Mouse (Mus musculus) spleen, postnatal 14 days (tissue): Measurements from ENCODE around the gene Gdf15.

Source experiments
- DNase-seq, 2 experiments: peaks; one replicate each; pipeline ENCODE4 v3.0.0; 2021 to 2022; ENCODE audit warnings: low spot score in 2 of 2

The Gdf15 gene

DNA sequence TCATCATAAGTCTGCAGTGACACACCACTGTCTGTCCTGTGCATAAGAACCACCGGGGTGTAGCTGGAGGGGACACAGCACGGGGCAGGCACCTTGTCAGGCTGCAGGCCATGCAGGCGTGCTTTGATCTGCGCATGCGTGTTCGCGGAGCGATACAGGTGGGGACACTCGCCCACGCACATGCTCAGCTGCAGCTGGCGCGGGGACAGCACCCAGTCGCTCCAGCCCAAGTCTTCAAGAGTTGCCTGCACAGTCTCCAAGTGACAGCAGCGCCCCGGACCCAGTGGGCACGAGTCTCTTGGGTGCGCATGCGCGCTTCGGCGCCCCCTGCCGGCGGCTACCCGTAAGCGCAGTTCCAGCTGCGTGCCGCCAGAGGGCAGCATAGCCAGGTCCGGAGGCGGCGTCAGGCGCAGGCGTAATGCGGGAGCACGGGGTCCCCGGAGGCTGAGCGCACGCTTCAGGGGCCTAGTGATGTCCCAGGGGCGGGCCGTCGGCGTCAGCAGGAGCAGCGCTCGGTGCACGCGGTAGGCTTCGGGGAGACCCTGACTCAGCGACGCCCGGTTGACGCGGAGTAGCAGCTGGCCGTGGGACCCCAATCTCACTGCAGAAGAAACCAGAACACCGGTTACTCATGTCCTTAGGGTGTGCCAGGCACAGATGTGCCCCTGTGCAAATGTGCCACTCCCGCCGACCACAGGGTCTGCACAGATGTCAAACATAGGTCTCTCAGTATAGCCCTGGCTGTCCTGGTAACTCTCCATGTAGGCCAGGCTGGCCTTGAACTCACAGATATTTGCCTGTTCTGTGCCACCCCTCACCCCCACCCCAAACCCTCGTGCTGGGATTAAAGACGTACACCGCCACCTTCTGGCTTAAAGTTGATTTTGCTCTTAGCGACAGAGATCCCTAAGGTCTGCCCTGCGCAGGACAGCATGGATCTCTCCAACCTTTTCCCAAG is 2.4 kb downstream of the Gdf15 start:
- DNase-seq: peak; percentile 81 to 90

DNA sequence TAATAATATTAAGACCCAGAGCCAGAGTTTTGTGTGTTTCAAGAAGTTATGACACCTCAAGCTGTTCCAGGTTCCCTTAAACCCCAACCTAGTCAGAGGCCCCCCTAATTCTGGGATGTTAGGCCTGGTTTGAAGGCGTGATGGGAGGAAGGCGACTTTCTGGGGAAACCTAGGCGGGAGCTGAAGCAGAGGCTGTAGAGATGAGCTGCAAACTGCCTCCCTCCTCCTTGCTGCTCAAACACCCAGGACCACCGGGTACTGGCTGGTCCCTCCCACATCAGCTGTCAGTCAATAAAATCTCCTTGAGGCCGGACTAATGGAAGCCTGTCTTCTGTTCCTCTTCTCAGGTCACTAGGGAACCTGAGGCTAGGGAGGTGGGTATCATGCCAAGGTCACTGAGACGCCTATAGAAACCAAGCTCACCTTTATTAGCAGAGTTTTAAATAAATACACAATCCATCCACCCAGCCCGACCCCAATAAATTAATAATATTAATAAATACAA is 3.2 kb downstream of the Gdf15 start:
- no peak for DNase-seq

DNA sequence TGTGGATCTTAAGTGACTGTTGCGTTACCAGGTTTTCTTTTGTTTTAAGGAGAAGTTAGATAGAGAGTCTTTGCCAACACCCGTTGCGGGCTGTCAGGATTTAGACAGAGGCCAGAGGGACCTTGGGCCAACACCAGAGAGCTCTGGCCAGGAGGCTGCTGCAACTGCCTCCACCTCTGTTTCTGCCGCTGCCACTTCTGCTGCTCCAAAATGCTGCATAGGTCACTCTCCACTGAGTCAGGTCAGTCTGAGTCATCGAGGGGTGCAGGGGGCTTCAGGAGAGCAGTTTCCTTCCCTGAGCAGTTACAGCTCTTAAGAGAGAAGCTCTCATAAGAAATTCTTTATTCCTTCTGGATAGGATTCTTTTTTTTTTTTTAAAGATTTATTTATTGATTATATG is 5.2 kb downstream of the Gdf15 start:
- no peak for DNase-seq

DNA sequence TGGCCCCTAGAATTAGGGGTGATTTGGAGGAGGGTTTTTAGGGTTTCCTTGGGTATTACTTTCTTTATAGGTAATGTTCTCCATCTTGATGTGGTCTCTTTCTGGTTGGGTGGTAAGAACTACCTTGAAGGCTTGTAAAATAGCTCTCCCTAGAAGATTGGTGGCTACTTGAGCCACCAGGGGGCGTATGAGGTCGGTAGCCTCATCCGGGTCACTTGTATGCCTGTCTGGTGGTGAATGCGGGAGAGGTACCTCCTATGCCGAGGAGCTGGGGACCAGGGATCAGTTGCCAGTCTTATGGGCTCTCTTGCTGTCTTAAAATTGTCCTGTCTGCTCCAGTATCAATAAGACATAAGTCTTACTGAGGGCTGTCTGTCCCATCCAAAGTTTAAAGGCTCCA is 7.2 kb downstream of the Gdf15 start:
- no peak for DNase-seq

DNA sequence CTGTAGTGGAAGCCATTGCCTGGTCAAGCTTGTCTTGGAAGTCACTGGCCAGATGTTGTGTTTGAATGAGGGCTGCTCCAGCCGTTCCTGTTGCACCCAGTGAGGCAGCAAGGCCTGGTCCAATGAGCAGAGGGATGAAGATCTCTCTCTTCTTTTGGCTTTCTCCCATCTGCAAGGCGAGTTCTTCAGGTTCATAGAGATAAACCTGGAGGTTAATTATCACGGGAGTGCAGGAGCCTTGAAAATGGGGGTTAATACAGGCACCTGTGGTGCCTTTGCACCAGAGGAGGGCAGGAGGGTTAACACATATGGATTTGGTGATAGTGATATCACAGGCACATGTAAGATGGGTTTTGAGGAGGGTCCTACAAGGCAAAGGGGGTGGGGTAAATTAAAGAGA is 10.0 kb downstream of the Gdf15 start:
- no peak for DNase-seq

DNA sequence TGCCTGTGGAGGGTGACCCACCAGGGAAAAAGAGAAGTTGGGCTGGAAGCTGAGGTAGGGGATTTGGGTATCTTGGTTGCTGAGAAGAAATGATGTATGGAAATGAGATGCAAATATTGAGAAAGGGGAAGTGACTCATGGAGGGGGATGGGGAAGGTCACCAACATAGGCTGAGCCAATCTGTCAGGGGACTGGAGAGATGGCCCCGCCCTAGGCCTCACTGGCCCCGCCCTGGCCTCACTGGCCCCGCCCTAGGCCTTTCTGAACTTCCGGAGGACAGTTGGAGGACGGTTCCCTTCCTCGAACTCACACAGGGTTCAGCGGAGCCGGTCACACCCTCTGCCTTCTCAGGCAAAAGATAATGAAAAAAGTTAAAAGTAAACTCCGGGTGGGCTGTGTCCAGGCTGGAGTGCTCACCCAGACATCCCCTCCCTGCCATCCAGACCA is 13.3 kb downstream of the Gdf15 start:
- peak; percentile 76 to 79 for DNase-seq

DNA sequence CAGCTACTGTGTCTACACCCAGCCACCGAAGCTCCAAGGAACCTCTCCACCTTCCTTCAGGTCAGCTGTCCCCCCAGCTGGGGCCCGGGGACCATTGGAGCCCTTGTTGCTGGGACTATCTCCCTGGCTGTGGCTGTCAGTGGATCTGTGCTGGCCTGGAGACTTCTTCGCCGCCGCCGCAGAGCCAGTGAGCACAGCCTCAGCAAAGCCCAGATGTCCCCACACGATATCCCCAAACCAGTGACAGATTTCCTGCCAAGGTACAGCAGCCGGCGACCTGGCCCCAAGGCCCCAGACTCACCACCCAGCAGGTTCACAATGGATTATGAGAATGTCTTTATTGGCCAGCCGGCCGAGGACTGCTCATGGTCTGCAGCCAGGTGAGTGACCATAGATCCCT is 14.3 kb downstream of the Gdf15 start:
- DNase-seq: no peak

DNA sequence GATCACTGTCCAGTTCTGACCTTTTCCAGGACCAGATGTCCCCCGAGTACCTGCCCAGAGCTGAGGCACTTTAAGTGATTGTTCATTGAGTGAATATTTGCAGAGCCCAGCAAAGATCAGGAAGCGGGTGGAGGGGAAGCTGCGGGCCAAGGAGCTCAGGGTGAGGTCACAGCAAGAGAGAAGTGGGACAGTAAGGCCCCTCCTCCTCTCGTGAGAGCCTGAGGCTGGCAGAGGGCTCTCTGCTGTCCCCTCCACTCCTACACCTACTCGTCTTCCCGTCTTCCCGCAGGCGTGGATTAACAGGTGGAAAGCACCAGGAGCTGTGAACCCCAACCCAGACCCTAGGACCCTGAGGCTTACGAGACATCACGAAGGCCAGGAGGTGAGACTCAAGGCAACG is 15.6 kb downstream of the Gdf15 start:
- no peak for DNase-seq

DNA sequence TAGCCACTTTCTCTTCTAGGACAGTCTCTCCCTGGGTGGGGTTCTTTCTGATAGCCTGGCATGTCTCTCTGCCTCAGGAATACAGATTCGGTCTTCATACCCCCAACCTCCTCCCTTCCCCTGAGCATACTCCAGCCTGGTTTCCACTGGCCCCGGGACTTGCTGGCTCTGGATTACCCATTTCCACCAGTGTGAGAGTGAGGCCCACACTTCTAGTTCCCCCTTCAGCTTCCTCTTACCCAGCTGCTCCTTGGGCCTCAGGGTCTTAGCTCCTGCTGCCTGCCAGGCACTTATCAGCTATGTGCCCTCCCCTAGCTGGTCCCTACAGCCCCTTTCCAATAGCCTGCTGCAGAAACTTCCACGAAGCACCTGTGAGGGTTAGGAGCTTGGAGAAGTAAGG is 16.4 kb downstream of the Gdf15 start, which contains the start of gene Lrrc25:
Gene Lrrc25 (plus strand): TSS at position 262 of the 400 bp plus-strand sequence.
- no peak for DNase-seq

DNA sequence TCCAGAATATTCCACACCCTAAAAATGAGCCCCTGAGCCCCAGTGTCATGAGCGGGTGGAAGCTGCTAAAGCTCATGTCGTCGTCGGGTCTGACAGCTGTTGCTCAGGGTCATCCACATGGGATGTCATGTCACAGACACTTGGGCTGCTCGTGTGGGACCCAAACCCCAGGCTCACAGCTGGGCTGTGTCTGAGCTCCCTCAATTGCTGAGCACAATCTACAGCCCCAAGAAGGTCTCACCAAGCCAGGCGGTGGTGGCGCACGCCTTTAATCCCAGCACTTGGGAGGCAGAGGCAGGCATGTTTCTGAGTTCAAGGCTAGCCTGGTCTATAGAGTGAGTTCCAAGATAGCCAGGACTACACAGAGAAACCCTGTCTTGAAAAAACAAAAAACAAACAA is 17.0 kb downstream of the Gdf15 start:
- no peak for DNase-seq

DNA sequence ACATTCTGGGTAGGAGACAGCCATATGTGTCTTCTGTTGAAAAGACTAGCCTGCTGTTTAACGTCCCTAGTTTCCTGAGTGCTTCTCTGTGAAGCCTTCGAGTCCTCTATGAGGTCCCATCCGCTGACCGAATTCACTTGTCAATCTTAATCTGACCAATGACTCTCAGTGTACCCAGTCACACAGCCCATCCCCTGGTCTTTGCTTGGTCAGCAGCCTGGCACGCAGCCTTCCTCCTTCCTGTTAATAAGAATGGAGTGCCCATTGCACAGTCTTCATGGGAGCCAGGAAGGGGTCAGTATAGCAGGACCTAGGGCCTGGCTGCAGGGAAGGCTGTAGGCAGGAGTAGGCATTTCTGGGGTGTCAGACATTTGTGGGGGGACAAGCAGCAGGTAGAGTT is 17.8 kb downstream of the Gdf15 start:
- no peak for DNase-seq

DNA sequence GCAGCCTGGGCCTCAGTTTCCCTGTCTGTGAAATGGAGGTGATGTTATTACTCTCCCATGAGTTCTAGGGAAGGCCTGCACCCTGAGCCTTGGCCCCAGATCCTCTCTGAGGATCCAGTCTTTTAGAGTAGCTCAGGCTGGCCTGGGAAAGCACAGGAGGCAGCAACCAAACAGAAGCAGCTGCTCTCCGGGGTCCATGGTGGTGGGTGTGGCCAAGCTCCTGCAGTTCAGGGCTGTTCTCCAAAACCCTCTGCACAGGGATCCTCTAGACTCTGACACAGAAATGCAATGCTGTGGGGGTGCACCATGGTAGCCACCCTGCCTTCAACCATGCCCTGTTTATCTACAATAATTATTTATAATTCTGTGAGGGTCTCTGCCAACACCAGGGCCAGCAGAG is 18.5 kb downstream of the Gdf15 start:
- no peak for DNase-seq

DNA sequence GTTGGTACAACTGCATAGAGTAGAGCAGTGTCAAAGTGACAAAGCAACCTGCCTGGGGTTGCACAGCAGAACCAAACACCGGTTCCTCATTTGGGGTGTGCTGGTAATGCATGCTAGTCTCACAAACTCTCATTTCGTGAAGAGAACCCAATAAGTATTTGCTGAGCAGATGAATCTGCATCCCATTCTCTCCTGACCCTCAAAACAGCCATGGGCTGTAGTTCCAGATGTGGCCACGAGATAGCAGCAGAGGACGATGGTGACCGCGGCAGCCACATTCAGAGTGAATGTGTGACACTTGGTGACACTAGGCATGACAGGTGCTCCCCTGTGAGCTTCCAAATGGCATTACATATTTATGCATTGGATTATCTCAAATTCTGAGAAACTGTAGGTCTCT is 20.4 kb downstream of the Gdf15 start:
- peak; percentile 88 to 94 for DNase-seq

DNA sequence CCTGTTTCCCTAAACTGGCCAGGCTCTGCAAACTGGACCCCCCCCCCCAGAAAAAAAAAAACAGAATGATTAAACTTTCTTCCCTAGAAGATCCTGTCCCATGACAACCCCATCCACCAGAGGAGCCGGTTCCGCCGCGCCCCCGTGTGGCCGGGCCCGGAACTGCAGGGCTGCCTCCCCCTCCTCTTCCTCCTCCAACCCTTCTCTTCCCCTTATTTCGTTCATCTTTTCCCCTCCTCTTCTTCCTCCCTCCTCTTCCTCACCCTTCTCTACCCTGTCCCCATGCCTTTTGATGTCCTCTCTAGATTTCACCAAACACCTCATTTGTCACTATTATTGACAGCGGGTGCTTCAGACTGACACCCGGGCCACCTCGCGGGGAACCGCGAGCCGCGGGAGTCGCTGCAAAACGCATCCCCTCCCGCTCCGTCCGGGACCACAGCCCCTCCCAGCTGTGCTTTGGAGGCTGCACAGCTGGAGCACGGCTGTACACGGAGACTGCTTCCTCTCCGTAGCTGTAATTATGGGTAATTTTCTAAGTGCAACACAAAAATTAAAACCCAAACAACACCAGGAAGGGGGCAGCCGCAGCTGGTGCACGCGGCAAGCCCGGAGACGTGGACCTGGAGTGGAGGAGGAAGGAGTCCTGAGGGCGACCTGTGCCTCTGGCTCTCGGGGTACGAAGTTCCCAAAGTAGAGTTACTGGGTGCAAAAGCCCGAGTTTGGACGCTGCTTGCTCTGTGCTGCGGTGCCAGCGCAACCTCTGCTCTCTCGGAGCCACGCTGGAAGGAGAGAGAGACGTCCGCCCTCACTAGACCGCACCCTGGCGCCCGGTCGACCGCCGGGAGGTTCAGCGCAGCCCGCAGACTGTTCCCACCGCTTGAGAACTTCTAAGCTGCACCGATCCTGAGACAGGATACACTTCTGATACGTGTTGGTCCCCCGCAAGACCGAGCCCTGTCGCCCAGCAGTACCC is 21.2 kb downstream of the Gdf15 start:
- peak; percentile 83 to 86 for DNase-seq

DNA sequence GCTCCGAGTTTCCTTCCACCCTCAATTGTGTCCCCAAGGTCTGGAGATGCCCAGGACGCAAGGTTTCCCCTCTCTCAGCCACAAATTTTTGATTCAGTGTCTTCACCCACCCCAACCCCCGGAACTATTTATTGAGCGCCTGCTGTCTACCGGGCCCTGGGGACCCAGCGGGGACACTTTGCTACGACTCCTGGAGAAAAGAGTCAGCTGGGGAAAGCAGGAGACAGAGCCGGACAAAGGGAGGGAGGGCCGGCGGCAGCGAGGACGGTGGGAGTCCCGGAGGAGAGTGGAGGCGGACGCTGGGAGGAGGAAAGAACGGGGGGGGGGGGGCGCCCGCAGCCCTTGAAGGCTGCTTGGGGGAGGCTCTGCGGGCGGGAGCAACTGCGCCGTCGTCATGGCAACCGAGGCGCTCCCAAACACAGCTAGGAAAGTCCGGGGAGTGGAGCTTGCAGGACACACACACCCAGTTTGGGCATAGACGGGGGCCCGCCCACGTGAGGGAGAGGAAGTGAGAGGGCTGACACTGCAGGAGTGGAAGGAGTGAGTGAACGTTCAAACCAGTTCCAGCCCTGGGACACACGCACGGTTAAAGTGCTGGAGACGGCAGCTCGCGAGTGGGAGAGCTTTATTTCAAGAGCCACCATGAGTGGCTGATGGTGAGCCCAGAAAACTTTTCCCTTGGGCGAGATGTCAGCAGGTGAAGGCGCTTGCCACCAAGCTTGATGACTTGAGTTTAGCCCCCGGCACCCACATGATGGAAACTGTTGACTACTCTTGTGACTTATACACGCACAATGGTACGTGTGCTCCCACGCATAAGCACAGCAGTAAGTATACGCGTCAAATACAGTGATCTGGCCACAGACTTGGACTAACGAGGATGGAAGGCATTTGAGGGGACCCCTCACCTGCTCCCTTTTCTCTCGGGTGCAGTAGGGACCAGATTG is 22.1 kb downstream of the Gdf15 start:
- peak; percentile 61 to 71 for DNase-seq

DNA sequence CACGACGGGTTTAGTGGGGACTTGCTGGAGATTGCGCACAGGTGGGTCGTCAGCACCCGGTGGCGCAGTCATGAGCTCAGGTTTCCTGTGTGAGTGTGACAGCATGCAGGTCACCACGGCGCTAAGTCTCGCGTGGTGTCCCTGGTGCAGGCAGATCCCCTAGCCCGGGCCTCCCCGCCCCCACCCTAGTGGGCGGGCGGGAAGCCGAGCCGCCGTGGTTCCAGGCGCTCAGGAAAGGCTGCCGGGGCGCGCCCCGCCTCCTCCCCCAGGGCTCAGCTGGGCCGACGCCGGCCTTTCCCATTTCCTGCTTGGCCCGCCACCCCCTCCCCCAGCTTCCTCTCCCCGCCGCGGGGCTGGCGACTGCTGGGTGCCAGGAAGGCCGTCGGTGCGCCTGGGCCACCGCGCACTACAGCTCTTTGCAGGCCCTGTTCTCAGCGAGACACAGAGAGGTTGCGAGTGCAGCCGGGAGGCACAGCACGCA is 22.8 kb downstream of the Gdf15 start:
- peak; percentile 50 to 61 for DNase-seq

DNA sequence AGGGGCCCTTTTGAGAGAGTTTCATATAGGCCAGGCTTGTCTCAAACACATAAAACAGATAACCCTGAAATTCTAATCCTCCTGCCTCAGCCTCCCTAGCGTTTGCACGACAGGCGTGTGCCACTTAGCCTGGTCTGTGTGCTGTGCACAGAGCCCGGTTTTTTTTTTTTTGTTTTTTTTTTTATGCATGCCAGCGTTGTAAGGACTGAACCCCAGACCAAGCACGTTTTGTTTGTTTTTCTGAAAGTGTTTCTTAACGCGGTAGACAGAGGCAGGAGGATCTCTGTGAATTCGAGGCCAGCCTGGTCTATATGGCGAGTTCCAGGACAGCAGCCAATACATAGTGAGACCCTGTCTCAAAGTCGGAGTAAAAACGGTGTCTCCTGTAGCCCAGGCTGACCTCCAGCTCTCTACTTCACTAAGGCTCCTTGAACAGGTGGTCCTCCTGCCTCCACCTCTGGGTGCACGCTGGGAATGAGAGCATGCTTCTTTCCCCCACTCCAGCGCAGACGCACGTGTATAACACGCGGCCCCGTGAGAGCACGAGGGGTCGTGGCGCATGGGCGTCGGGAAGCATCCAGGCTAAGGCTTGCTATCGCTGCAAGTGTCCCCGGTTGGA is 23.4 kb downstream of the Gdf15 start, which contains the start of gene Ssbp4:
Gene Ssbp4 (minus strand): TSS at position 124 of the 619 bp plus-strand sequence.
- DNase-seq: no peak

DNA sequence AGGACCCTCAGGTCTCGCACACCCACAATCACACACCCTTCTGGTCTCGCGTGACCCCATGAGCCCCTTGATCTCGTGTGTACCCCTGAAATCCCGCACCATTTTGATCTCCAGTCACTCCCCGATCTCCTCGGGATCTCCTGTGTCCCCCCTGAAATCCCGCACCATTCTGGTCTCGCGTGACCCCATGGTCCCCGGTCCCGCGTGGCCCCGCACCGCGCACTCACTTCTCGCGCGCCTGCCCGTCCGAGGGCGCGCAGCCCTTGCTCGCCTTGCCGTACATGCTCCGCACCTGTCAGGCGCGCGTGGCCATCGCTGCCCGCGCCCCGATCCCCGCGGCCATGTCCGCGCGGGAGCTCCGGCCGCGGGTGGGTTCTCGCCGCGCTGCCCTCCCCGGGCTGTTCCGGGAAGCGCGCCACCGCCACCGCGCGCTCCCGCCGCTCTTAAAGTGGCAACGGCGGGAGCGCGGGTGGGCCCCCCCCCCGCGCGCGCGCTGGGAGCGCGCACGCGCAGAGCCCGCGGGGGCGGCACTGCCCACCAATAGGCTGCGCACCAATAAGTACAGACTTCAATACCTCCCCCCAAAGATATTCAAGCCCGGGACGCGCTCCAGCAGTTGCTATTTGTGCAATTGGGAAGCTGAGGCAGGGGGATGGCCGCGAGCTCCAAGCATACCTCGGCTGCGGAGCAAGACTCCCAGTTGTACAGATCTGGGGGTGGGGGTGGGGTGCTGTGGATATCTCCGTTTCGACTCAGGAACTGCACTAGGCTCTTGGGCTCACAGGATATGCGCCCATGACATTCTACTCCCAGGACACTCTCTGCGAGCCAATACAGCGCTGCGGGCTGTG is 24.1 kb downstream of the Gdf15 start:
- no peak for DNase-seq

DNA sequence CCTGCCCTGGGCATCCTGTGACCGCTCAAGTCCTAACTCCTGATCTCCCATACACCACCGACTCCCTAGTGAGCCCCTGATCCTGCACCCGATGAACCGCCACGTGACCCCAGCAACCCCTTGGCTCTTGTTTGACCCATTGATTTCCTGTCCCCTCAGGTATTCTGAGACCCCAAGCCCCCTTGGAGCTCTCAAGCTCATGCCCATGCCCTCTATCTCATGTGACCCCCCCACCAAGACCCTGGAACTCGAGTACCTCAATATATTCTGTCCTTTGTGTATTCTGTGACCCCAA is 24.7 kb downstream of the Gdf15 start:
- DNase-seq: no peak
